Mouse (Mus musculus) gastrocnemius, adult 2 months (tissue): ENCODE measurements at regions not wholly inside any gene's neighbourhood (a gene's known extent, or its start where the extent isn't known, plus 50 kb on each side); places are given as distances from the start of the nearest gene placed in this dataset.

Source experiments
- DNase-seq: peaks from one replicate; pipeline ENCODE4 v3.0.0; 2022
- H3K27ac ChIP-seq: fragments of 200-600 bp; 2 replicates; pipeline ENCODE4 v1.8.1; 2022; ENCODE audit warnings: mild to moderate bottlenecking
- H3K4me3 ChIP-seq: fragments of 200-600 bp; 2 replicates; pipeline ENCODE4 v1.8.1; 2022; ENCODE audit warnings: mild to moderate bottlenecking, moderate library complexity
- CTCF ChIP-seq: fragments of 200-600 bp; IDR thresholded peaks from 2 replicates; pipeline ENCODE4 v1.8.1; 2022; ENCODE audit warnings: antibody characterized with exemption, mild to moderate bottlenecking, moderate library complexity
- intact Hi-C: fragments of 180-260 bp; cut with DNase I; formaldehyde crosslinking; loops from one replicate; pipeline ENCODE4 v1.15.1; 2025

DNA sequence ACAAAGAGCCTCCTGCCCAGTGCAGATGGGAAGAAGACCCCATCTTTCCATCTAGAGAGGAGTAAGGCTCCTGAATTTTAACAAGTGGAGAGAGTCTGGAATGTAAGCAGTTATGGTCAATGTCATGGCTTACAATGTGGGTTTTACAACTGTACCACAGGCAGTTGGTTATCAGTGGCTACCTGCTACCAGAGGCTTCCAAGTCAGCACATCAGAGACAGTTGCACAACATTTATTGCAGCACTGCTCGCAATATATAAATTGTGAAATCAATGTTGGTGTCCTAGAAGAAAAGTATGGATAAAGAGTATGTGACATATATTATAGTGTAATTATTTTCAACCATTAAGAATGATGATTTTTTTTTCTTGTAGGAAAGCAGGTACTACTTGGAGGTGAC is 285.0 kb upstream of the Kif2a start:
- intact Hi-C loops, result no loop called here
- Histone ChIP-seq H3K27ac (no peak overlapping the region), H3K4me3 (no peak overlapping the region)
- TF ChIP-seq CTCF, result no peak
- DNase-seq, result no peak

DNA sequence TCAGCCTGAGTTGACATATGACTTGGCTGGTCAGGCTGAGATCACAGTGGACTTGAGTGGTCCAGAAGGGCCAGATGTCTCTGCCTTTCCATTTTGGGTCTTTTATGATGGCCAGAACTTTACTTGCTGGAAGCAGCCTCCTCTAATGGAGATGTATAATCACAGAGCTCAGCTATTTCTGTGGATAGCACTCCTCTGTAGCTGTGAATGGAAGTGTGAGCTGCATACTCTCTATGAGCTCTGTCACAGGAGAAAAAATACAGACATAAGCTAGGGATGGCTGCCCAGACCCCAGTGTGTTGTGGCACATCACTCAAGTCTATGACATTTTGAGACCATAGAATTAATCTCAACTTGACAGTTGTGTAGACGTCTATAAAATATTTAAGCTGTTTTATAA is 284.3 kb upstream of the Kif2a start:
- intact Hi-C loops, result no loop called here
- Histone ChIP-seq H3K27ac (no peak overlapping the region), H3K4me3 (no peak overlapping the region)
- TF ChIP-seq CTCF, result no peak
- DNase-seq, result no peak

DNA sequence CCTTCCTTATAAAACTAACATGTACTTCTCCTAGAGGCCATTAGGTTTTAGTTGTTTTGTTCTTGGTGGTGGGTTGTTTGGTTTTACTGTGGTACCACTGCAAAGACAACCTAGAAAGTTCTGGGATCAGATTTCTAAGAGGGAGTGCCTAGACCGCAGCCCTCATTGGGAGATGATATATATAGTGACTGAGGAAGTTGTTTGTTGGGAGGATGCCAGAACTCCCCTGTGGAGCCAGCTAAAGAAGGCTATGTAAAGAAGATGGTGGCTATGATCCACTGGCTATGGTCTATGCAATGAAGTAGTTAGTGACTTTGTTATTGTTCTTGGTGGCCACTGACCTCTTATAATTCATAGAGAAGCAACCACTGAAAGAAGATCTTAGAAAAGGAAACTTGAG is 283.8 kb upstream of the Kif2a start:
- no peak overlapping the region for H3K27ac ChIP-seq
- no peak for TF ChIP-seq CTCF
- intact Hi-C loops, result no loop called here
- H3K4me3 ChIP-seq, result no peak overlapping the region
- DNase-seq, result no peak

DNA sequence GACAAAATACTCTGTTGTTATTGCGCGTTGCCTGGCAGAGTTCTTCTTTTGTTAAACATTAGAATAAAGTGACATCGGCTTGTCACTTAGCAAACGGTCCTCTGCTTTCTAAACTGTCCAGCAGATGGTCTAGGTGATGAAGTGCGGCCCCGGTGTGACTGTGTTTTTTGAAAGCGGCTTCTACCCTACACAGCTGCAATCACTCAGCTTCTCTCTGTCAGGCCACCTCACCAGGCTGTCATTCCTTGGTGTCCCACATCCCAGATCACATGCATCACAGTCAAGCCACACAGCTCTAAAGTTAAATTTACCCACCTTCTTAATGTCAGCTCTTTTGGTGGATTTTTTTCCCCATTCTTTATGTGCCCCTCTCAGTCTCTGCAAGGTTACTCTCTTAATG is 282.0 kb upstream of the Kif2a start:
- TF ChIP-seq CTCF, result no peak
- DNase-seq, result no peak
- H3K4me3 ChIP-seq, result no peak overlapping the region
- no peak overlapping the region for H3K27ac ChIP-seq
- intact Hi-C loops, result no loop called here

DNA sequence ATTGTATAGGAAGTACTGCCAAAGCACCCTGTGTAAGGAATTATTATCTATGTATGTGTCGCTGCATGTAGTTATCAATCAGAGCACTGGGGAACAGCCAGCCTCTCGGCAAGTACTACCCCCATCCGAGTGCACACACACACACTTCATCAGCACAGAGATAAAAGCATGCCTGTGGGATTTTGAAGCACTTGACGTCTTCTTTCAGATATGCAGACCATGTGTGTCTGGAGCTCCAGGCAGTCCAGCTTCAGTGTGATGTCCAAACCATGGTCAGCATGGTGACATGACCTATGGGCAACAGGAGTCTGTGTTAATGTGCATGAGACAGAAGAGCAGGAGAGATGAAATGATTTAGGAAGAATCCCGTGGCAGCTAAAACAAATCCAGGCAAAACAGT is 281.4 kb upstream of the Kif2a start:
- no peak overlapping the region for H3K4me3 ChIP-seq
- intact Hi-C loops, result no loop called here
- no peak for DNase-seq
- no peak overlapping the region for H3K27ac ChIP-seq
- TF ChIP-seq CTCF, result no peak

DNA sequence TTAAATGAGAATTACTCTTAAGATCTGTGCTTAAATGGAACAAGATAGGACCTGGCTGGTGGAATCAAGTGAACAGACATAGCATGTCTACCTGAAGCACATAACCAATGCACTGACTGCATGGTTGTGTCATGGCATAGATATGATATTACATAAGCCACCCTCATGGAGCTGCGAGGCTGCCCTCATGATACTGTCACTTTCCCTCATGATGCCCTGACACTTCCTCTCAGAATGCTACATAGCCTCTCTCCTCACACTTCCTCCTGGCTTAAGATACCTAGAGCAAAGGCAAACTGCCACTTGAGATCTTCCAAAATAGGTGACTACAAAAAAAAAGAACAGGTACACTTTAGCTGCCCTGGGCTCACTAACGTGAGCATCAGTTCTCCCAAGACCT is 278.9 kb upstream of the Kif2a start:
- intact Hi-C loops, result no loop called here
- TF ChIP-seq CTCF, result no peak
- H3K27ac ChIP-seq, result no peak overlapping the region
- H3K4me3 ChIP-seq, result no peak overlapping the region
- DNase-seq, result no peak

DNA sequence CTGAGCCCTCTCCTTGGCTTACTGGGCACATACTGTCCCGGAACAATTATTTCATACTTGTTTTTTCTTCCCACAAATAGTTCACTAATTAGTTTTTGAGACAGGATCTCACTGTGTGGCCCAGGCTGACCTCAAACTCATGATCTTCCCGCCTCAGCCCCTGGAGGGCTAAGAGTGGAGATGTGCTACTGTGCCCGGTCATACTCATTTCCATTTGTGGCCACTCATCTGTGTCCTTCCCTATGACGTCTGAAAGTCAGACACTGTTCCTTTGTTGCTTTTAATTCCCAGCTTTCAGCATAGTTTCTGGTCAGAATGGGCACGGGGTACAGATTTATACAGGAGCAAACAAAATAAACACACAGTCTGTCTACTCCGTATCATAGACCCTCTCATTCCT is 242.7 kb upstream of the Kif2a start:
- no peak for DNase-seq
- TF ChIP-seq CTCF, result no peak
- no peak overlapping the region for H3K4me3 ChIP-seq
- H3K27ac ChIP-seq, result no peak overlapping the region
- intact Hi-C loops, result no loop called here

DNA sequence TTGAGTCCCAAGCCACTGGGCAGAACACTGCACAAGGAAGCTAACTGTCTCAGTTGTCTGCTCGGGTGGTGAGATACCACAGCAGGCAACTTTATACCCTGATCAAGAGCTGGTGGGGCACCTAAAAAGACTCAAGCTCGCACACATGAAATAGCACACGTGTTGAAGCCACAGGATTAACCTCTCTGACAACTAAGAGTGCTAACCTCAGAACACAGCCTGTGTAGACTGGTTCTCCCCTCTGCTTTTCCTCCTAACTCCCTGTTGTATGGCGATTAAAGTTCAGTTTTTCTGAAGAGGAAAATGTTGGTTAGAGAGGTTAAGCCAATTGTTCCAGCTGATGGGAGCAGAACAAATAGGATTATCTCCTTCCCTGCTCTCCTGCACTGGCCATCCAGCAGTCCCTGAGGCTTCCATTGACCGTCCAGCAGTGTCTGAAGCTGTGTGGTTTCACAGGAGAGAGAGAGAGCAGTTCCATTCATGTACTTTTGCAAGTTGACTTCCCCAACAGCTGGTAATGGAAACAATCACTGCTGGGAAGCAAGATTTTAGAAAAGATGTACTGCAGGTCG is 239.6 kb upstream of the Kif2a start:
- H3K4me3 ChIP-seq, result no peak overlapping the region
- no peak overlapping the region for H3K27ac ChIP-seq
- intact Hi-C loops, result no loop called here
- no peak for TF ChIP-seq CTCF
- DNase-seq, result no peak

DNA sequence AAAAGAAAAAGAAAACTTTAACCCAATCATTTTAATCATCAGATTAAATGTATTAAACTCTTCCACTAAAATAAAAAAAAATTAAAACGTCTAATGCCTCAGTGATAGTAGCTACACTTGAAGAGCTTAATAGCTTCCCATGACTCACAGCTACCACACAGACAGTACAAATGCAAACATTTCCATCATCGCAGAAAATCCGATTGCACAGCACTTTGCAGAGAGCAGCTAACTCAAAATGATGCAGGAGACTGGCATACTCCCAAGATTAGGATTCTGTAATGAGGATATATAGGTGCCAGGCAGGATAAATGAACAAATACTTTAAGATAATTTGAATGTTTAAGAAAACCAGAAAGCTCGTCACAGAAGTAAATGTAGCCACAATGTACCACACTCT is 238.3 kb upstream of the Kif2a start:
- no peak for TF ChIP-seq CTCF
- DNase-seq, result no peak
- Histone ChIP-seq H3K4me3 (no peak overlapping the region), H3K27ac (no peak overlapping the region)
- intact Hi-C loops, result no loop called here

DNA sequence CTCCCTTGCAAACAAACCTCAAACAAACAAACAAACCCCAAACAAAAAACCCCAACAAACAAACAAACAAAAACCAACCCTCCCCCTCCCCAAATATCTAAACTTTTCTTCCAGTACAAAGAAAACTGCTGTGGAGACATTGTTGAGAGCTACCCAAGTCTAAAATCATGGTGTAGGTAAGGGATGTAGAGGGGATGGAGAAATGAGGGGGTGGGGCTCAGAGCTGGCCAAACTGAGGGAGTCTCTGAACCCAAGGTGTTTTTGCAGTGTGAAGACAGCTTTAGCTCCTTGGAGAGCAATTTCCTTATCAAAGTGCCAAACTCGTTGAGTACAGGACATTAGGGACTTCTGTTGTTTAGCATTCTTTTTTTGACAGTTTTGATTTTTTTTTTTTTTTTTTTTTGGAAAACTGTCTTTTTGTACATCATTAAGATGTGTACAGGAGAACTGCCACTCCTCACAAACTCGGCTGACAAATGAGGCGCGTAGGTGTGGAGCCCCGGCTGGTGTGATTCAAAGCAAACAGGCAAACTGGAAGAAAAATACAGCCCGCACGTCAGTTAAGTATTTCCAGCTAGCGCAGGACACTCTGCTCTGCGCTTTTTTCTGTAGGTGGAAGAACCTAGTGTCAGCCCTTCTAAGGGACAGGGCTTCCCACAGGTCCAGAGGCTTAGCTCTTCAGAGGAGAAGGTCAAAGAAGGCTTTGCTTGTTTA is 226.0 kb upstream of the Kif2a start:
- no peak for DNase-seq
- intact Hi-C loops, result no loop called here
- Histone ChIP-seq H3K27ac (no peak overlapping the region), H3K4me3 (no peak overlapping the region)
- no peak for TF ChIP-seq CTCF

DNA sequence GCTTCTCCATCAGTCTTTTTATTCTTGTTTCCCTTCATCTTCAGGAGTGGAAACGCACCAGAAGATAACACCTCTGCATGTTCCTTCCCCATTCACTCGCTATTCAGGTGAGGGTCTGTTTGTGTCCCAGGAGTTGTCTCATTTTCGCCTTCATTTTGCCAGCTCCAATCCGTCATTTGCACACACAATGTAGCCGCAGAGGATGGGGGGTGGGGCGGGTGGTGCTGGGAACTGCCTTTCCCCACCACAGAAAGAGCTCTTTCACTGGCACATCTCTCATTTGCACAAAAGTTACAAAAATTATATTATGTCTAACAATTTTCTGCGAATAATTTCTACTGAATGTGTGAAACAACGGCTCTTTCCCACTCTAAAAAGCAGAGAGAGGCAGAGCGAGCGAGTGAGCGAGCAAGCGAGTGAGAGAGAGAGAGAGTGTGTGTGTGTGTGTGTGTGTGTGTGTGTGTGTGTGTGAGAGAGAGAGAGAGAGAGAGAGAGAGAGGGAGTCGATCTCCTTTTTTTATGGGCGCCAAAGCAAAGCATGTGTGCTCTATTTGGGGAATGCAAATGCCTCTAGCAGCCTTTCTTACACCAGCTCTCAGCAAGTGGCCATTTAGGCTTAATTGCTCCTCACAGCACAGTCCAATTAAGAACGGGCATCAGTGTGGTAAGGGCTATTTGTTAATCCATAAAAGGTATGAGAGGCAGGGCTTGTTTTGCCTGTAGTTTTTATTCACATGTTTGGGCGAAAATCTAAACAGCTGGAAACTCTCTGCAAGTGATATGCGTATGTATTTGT is 225.2 kb upstream of the Kif2a start:
- no peak for TF ChIP-seq CTCF
- H3K4me3 ChIP-seq, result no peak overlapping the region
- intact Hi-C loops, result no loop called here

DNA sequence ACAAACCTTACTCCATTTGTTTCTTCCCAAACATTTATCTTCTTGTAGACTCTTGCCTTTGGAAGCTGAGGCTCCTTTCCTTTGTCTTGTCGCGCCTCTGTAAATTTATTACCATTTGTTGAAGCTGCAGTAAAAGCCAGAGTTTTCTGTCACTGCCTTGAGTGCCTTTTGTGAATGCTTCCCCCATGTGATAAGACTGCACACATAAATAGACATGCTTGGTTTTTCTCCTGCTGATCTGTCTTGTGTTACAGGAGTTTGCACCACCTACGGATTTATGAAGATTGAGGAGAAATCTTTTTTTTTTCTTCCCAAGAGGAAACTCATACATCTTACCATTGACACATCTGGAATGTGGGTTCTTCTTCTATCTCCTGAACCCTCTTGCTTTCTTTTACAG is 222.2 kb upstream of the Kif2a start:
- Histone ChIP-seq H3K4me3 (no peak overlapping the region), H3K27ac (no peak overlapping the region)
- no peak for TF ChIP-seq CTCF
- DNase-seq, result no peak
- intact Hi-C loops, result no loop called here

More for the DNA sequence above, 225.2 kb upstream of the Kif2a start:
- no peak for DNase-seq
- H3K27ac ChIP-seq, result no peak overlapping the region

DNA sequence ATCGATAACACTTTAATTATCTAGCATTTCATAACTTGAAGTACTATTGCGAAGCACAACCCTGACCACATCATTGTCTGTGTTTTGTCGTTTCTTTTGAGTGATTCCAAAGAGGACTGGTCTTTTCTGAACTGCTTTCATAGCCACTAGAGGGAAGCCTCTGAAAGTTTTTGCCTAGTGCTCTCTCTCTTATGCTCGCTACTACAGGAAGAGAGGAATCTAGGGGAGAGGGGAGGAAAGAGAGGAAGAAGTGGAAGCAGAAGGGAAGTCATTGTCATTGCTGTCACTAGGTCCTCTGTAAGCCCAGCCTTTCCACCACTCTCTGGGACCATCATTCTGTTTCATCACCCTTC is 217.1 kb upstream of the Kif2a start:
- TF ChIP-seq CTCF, result no peak
- intact Hi-C loops, result no loop called here
- no peak overlapping the region for H3K27ac ChIP-seq
- DNase-seq, result no peak
- H3K4me3 ChIP-seq, result no peak overlapping the region
